Mouse (Mus musculus): ENCODE data around the gene Cyp26c1. TPM values are rescaled to one million over a fixed set of nuclear protein-coding genes. Genes with fewer than 3 reads are reported as not detected.

The Cyp26c1 gene
- total and polyA plus RNA-seq, 2 experiments from 2014 or later, result not detected

DNA sequence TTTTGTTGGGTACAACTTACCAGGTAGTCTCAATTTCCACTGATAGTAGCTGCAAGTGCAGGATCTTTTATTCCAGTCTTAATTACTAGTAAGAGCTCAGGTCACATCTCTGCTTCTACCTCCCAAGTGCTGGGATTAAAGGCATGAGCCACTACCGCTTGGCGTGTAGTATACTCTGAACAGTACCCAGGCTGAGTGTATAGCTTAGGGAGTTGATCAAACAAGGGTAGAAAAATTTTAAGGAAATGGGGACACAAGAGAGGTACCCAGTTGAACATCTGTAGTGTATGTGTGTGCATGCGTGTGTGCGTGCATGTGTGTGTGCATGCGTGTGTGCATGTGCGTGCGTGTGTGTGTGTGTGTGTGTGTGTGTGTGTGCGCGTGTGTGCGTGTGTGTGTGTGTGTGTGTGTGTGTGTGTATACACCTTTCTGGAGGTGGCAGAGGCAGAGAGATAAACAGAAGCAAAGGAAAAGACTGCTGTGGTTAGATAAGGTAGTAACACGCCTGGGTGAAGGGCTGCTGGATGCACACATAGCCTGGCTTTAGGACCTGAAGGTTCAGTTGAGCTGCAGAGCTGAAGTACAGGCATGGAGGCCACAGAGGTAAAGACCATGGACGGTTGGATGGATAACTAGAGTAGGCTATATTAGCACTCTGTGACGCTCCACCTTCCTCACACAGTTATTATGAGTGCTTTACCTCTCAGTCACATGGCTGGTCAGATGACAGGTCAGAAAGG is 17.4 kb upstream of the Cyp26c1 start:
- no peak overlapping the region for H3K27ac ChIP-seq (ENCODE audit: low read depth)
- H3K9me3 ChIP-seq (replicated peaks; ENCODE audit: control insufficient read depth, low read length), result no peaks in the 10 kb centered on the region
- no peaks in the 10 kb centered on the region for H3K36me3 ChIP-seq (replicated peaks; ENCODE audit: control insufficient read depth, insufficient read depth, low read length)
- H3K4me1 ChIP-seq (ENCODE audit: control insufficient read depth, insufficient read depth), result no peaks in the 10 kb centered on the region
- H3K4me3 ChIP-seq (ENCODE audit: low read depth, low read length), result no peak overlapping the region
- no peaks in the 10 kb centered on the region for H3K27me3 ChIP-seq (ENCODE audit: control insufficient read depth, insufficient read depth, low read length)
- H3K9ac ChIP-seq (replicated peaks; ENCODE audit: low read depth, low read length), result no peak overlapping the region
- no peak for DNase-seq (ENCODE audit: low spot score)
- 57% methylated on average over 13 of the region's 13 CpGs for WGBS
- ATAC-seq (ENCODE audit: insufficient read depth, low read depth), result no peak
- H3K4me2 ChIP-seq (ENCODE audit: low read depth, low read length), result no peak overlapping the region
- TF ChIP-seq EP300 (IDR thresholded peaks at IDR 0.05; ENCODE audit: low read depth) (no peak), CTCF (IDR thresholded peaks at IDR 0.05; ENCODE audit: low read depth) (no peak)

- Histone ChIP-seq H3K4me3 (ENCODE audit: low read depth, low read length) (no peak overlapping the region), H3K27me3 (ENCODE audit: control insufficient read depth, insufficient read depth, low read length) (no peaks in the 10 kb centered on the region), H3K4me1 (ENCODE audit: control insufficient read depth, insufficient read depth) (no peaks in the 10 kb centered on the region), H3K27ac (ENCODE audit: low read depth) (no peak overlapping the region), H3K36me3 (replicated peaks; ENCODE audit: control insufficient read depth, insufficient read depth, low read length) (no peaks in the 10 kb centered on the region), H3K9me3 (replicated peaks; ENCODE audit: control insufficient read depth, low read length) (no peaks in the 10 kb centered on the region), H3K4me2 (ENCODE audit: low read depth, low read length) (no peak overlapping the region), H3K9ac (replicated peaks; ENCODE audit: low read depth, low read length) (no peak overlapping the region)
- 83% methylated on average over 5 of the region's 5 CpGs for WGBS
- no peak for TF ChIP-seq EP300 (IDR thresholded peaks at IDR 0.05; ENCODE audit: low read depth)
- no peak for TF ChIP-seq CTCF (IDR thresholded peaks at IDR 0.05; ENCODE audit: low read depth)
- no peak for DNase-seq (ENCODE audit: low spot score)
- ATAC-seq (ENCODE audit: insufficient read depth, low read depth), result no peak
Observed at GRCm38 (mm10) chr19:37668657-37669056, 16.7 kb upstream of the Cyp26c1 start.

GRCm38 (mm10) chr19:37669486-37669885 is 15.9 kb upstream of the Cyp26c1 start:
- Histone ChIP-seq H3K4me3 (ENCODE audit: low read depth, low read length) (no peak overlapping the region), H3K27ac (ENCODE audit: low read depth) (no peak overlapping the region), H3K9me3 (replicated peaks; ENCODE audit: control insufficient read depth, low read length) (no peaks in the 10 kb centered on the region), H3K27me3 (ENCODE audit: control insufficient read depth, insufficient read depth, low read length) (no peaks in the 10 kb centered on the region), H3K9ac (replicated peaks; ENCODE audit: low read depth, low read length) (no peak overlapping the region), H3K4me1 (ENCODE audit: control insufficient read depth, insufficient read depth) (no peaks in the 10 kb centered on the region), H3K36me3 (replicated peaks; ENCODE audit: control insufficient read depth, insufficient read depth, low read length) (no peaks in the 10 kb centered on the region), H3K4me2 (ENCODE audit: low read depth, low read length) (no peak overlapping the region)
- TF ChIP-seq CTCF (IDR thresholded peaks at IDR 0.05; ENCODE audit: low read depth), result no peak
- no peak for TF ChIP-seq EP300 (IDR thresholded peaks at IDR 0.05; ENCODE audit: low read depth)
- DNase-seq (ENCODE audit: low spot score), result no peak
- ATAC-seq (ENCODE audit: insufficient read depth, low read depth), result no peak
- 80% methylated on average over 5 of the region's 5 CpGs for WGBS

DNA sequence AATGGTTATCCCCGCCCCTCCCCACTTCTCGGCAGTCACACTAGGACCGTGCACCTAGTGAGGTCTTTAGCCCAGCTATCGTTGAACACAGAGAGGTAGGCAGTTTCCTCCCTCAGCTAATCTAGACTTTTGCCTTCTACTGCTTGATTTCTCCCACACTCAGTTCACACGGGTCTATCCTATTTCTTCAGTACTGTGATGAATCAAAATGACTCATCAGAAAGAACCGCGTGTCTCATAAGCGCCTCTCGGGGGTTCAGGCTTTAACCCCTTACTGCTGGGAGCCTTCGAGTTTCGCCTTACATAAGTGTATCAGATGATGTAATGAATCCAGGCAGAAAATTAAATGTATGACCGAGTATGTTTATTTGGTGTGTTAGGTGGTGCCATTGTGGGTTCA is 12.0 kb upstream of the Cyp26c1 start:
- 53% methylated on average over 12 of the region's 12 CpGs for WGBS
- no peaks in the 10 kb centered on the region for H3K36me3 ChIP-seq (replicated peaks; ENCODE audit: control insufficient read depth, insufficient read depth, low read length)

GRCm38 (mm10) chr19:37686347-37686746 is 966 bp downstream of the Cyp26c1 start:
- Histone ChIP-seq H3K27ac (ENCODE audit: low read depth) (no peak overlapping the region), H3K27me3 (ENCODE audit: control insufficient read depth, insufficient read depth, low read length) (peaks cover 79% of the 10 kb centered on the region), H3K4me2 (ENCODE audit: low read depth, low read length) (no peak overlapping the region), H3K4me3 (ENCODE audit: low read depth, low read length) (no peak overlapping the region), H3K9ac (replicated peaks; ENCODE audit: low read depth, low read length) (no peak overlapping the region), H3K36me3 (replicated peaks; ENCODE audit: control insufficient read depth, insufficient read depth, low read length) (peaks cover 7% of the 10 kb centered on the region), H3K9me3 (replicated peaks; ENCODE audit: control insufficient read depth, low read length) (no peaks in the 10 kb centered on the region), H3K4me1 (ENCODE audit: control insufficient read depth, insufficient read depth) (no peaks in the 10 kb centered on the region)
- ATAC-seq (ENCODE audit: insufficient read depth, low read depth) (no peak; the same call in 1 of the 2 replicates), DNase-seq (ENCODE audit: low spot score) (no peak)
- no peak for TF ChIP-seq EP300 (IDR thresholded peaks at IDR 0.05; ENCODE audit: low read depth)
- TF ChIP-seq CTCF (IDR thresholded peaks at IDR 0.05; ENCODE audit: low read depth), result no peak
- 22% methylated on average over 23 of the region's 23 CpGs for WGBS

More for the DNA sequence above, 12.0 kb upstream of the Cyp26c1 start:
- H3K9me3 ChIP-seq (replicated peaks; ENCODE audit: control insufficient read depth, low read length), result no peaks in the 10 kb centered on the region
- no peak overlapping the region for H3K27ac ChIP-seq (ENCODE audit: low read depth)
- ATAC-seq (ENCODE audit: insufficient read depth, low read depth), result no peak
- no peak overlapping the region for H3K4me2 ChIP-seq (ENCODE audit: low read depth, low read length)
- H3K27me3 ChIP-seq (ENCODE audit: control insufficient read depth, insufficient read depth, low read length), result no peaks in the 10 kb centered on the region
- DNase-seq (ENCODE audit: low spot score), result no peak
- no peaks in the 10 kb centered on the region for H3K4me1 ChIP-seq (ENCODE audit: control insufficient read depth, insufficient read depth)
- TF ChIP-seq EP300 (IDR thresholded peaks at IDR 0.05; ENCODE audit: low read depth), result no peak
- TF ChIP-seq CTCF (IDR thresholded peaks at IDR 0.05; ENCODE audit: low read depth), result no peak
- no peak overlapping the region for H3K9ac ChIP-seq (replicated peaks; ENCODE audit: low read depth, low read length)
- H3K4me3 ChIP-seq (ENCODE audit: low read depth, low read length), result no peak overlapping the region
